Mouse (Mus musculus): ENCODE measurements at regions not wholly inside any gene's neighbourhood (a gene's known extent, or its start where the extent isn't known, plus 50 kb on each side); places are given as distances from the start of the nearest gene placed in this dataset.

GRCm38 (mm10) chr16:86887605-86888004, 466.4 kb upstream of the N6amt1 start:
- TF ChIP-seq CTCF (IDR thresholded peaks at IDR 0.05) (no peak), EP300 (IDR thresholded peaks at IDR 0.05; ENCODE audit: insufficient read depth, low read depth, low read length) (no peak)

Data from heart, adult 2 months (tissue).